Mouse (Mus musculus) CD4-positive, CD25-positive, alpha-beta regulatory T cell, adult 9 weeks (primary cell): ENCODE results near the gene Lipo3. TPM values are rescaled to one million over a fixed set of nuclear protein-coding genes. Genes with fewer than 3 reads are reported as not detected.

Experiments
- polyA plus RNA-seq: library from polyadenylated mRNA; unstranded; fragments of 100-300 nt; shearing (Covaris generic); gene quantifications from one replicate; pipeline ENCODE4 v1.2.1, GENCODE M21; 2017

Lipo3 gene
- 18.4 TPM for polyA plus RNA-seq

GRCm38 (mm10) chr19:33761287-33762086, at the start of gene Lipo3:
Lipo3 (minus strand) TSS chr19:33761951.

GRCm38 (mm10) chr19:33787359-33787758, 25.6 kb upstream of the Lipo3 start, which contains the start of gene Lipo1:
Lipo1 (minus strand) TSS chr19:33787459.

GRCm38 (mm10) chr19:33751259-33751658, 10.5 kb downstream of the Lipo3 start, which contains the start of gene Lipo2:
Lipo2 (minus strand) TSS chr19:33751359.

GRCm38 (mm10) chr19:33625152-33625551, 136.6 kb downstream of the Lipo3 start, which contains the start of gene Gm8978:
Gm8978 (minus strand) TSS chr19:33625252.

GRCm38 (mm10) chr19:33517680-33518079, 244.1 kb downstream of the Lipo3 start, which contains the start of gene Lipo4:
Lipo4 (minus strand) TSS chr19:33517780.

Other genes starting within 250 kb of the Lipo3 start
- not detected for gene Lipo4, start 244.2 kb downstream of the Lipo3 start, polyA plus RNA-seq
- not detected for gene Gm8978, start 136.7 kb downstream of the Lipo3 start, polyA plus RNA-seq
- gene Lipo2, start 10.6 kb downstream of the Lipo3 start, polyA plus RNA-seq: 0.32 TPM
- not detected for gene Lipo1, start 25.5 kb upstream of the Lipo3 start, polyA plus RNA-seq
- not detected for gene Lipf, start 199.2 kb upstream of the Lipo3 start, polyA plus RNA-seq
- not detected for gene Lipk, start 246.3 kb upstream of the Lipo3 start, polyA plus RNA-seq